Mouse (Mus musculus): ENCODE results near the gene Gpi1. TPM values are rescaled to one million over a fixed set of nuclear protein-coding genes. Genes with fewer than 3 reads are reported as not detected.
A peak's percentile ranks its signal among the peaks of the same experiment; 100 is the strongest.

Gene Gpi1
- polyA plus RNA-seq, 1 experiment from 2014 or later = 845 TPM

- POLR2A ChIA-PET = interaction anchor here (0.7 to 1.7 kb wide), 2 partner anchors 9 to 10 kb away, joined by 3 to 6 read pairs; no protein-coding TSS in a partner anchor
- H3K27me3 ChIP-seq = no peaks in the 10 kb centered on the region
- TF ChIP-seq CTCF (IDR thresholded peaks at IDR 0.05) = no peak
- CTCF ChIA-PET = interaction anchor here (0.5 to 5.8 kb wide), 3 partner anchors 9 to 97 kb away, joined by 3 to 52 read pairs (median 5); no protein-coding TSS in a partner anchor
- no peak for DNase-seq (ENCODE audit: low read depth, low spot score)
- in situ Hi-C loops (cut with MboI; ENCODE audit: low pct_unique_long_range_greater_than_20kb) = loop anchor here (25.0 kb wide), 1 partner anchor 406 kb away; the partner anchor contains the start of gene Kctd15
- no peak for ATAC-seq
Observed at GRCm38 (mm10) chr7:34255916-34256315, 25.8 kb upstream of the Gpi1 start.

GRCm38 (mm10) chr7:34255137-34255536 is 25.0 kb upstream of the Gpi1 start:
- CTCF ChIA-PET = interaction anchor here (1.5 to 5.8 kb wide), 2 partner anchors 10 to 33 kb away, joined by 5 to 52 read pairs; no protein-coding TSS in a partner anchor
- no peak for TF ChIP-seq CTCF (IDR thresholded peaks at IDR 0.05)
- ATAC-seq = no peak

GRCm38 (mm10) chr7:34252030-34252429 is 21.9 kb upstream of the Gpi1 start:
- H3K27me3 ChIP-seq = no peaks in the 10 kb centered on the region
- DNase-seq (ENCODE audit: low read depth, low spot score) (no peak), ATAC-seq (no peak)
- CTCF ChIA-PET = interaction anchor here (0.9 to 5.8 kb wide), 4 partner anchors 13 to 100 kb away, joined by 3 to 52 read pairs (median 6); no protein-coding TSS in a partner anchor
- in situ Hi-C loops (cut with MboI; ENCODE audit: low pct_unique_long_range_greater_than_20kb) = loop anchor here (5.0 to 25.0 kb wide), 2 partner anchors 100 to 410 kb away; partner anchors contain the start of gene Kctd15
- TF ChIP-seq CTCF (IDR thresholded peaks at IDR 0.05) = peak; percentile 54
- POLR2A ChIA-PET = no interaction called here

More at GRCm38 (mm10) chr7:34255137-34255536, 25.0 kb upstream of the Gpi1 start:
- DNase-seq (ENCODE audit: low read depth, low spot score) = no peak
- in situ Hi-C loops (cut with MboI; ENCODE audit: low pct_unique_long_range_greater_than_20kb) = loop anchor here (25.0 kb wide), 1 partner anchor 407 kb away; the partner anchor contains the start of gene Kctd15
- H3K27me3 ChIP-seq = no peaks in the 10 kb centered on the region
- POLR2A ChIA-PET = interaction anchor here (1.7 kb wide), 1 partner anchor 11 kb away, joined by 6 read pairs; no protein-coding TSS in a partner anchor

GRCm38 (mm10) chr7:34250738-34251137 is 20.6 kb upstream of the Gpi1 start, which contains the start of gene Gm6096:
TSS of gene Gm6096 (plus strand) at chr7:34251038.
- no peak for ATAC-seq
- no peak for DNase-seq (ENCODE audit: low read depth, low spot score)
- ChIA-PET CTCF (no interaction called here), POLR2A (interaction anchor here (0.7 kb wide), 1 partner anchor 178 kb away, joined by 3 read pairs; no protein-coding TSS in a partner anchor)
- TF ChIP-seq CTCF (IDR thresholded peaks at IDR 0.05) = peak; percentile 11
- no peaks in the 10 kb centered on the region for H3K27me3 ChIP-seq
- in situ Hi-C loops (cut with MboI; ENCODE audit: low pct_unique_long_range_greater_than_20kb) = loop anchor here (5.0 to 25.0 kb wide), 2 partner anchors 102 to 412 kb away; partner anchors contain the start of gene Kctd15

GRCm38 (mm10) chr7:34246870-34247499 is 16.8 kb upstream of the Gpi1 start:
- ChIA-PET CTCF (interaction anchor here (1.0 kb wide), 1 partner anchor 11 kb away, joined by 3 read pairs; no protein-coding TSS in a partner anchor), POLR2A (interaction anchor here (1.3 kb wide), 1 partner anchor 9 kb away, joined by 3 read pairs; no protein-coding TSS in a partner anchor)
- DNase-seq (ENCODE audit: low read depth, low spot score) (no peak), ATAC-seq (no peak)
- TF ChIP-seq CTCF (IDR thresholded peaks at IDR 0.05) = no peak
- no peaks in the 10 kb centered on the region for H3K27me3 ChIP-seq
- in situ Hi-C loops (cut with MboI; ENCODE audit: low pct_unique_long_range_greater_than_20kb) = no loop called here

GRCm38 (mm10) chr7:34242176-34242575 is 12.0 kb upstream of the Gpi1 start:
- POLR2A ChIA-PET = no interaction called here
- ATAC-seq (no peak), DNase-seq (ENCODE audit: low read depth, low spot score) (no peak)
- in situ Hi-C loops (cut with MboI; ENCODE audit: low pct_unique_long_range_greater_than_20kb) = no loop called here
- TF ChIP-seq CTCF (IDR thresholded peaks at IDR 0.05) = no peak
- no peaks in the 10 kb centered on the region for H3K27me3 ChIP-seq
- CTCF ChIA-PET = no interaction called here

- no peaks in the 10 kb centered on the region for H3K27me3 ChIP-seq
- in situ Hi-C loops (cut with MboI; ENCODE audit: low pct_unique_long_range_greater_than_20kb) = no loop called here
- DNase-seq (ENCODE audit: low read depth, low spot score) (no peak), ATAC-seq (no peak)
- ChIA-PET POLR2A (no interaction called here), CTCF (interaction anchor here (1.4 kb wide), 1 partner anchor 11 kb away, joined by 4 read pairs; no protein-coding TSS in a partner anchor)
- no peak for TF ChIP-seq CTCF (IDR thresholded peaks at IDR 0.05)
Observed at GRCm38 (mm10) chr7:34238086-34238485, 8.0 kb upstream of the Gpi1 start.

GRCm38 (mm10) chr7:34235602-34236001 is 5.5 kb upstream of the Gpi1 start:
- no peak for ATAC-seq

GRCm38 (mm10) chr7:34234610-34235561 is 4.8 kb upstream of the Gpi1 start:
- no peaks in the 10 kb centered on the region for H3K27me3 ChIP-seq
- ATAC-seq (peak; percentile 6), DNase-seq (ENCODE audit: low read depth, low spot score) (no peak)
- TF ChIP-seq CTCF (IDR thresholded peaks at IDR 0.05) = no peak
- POLR2A ChIA-PET = no interaction called here
- CTCF ChIA-PET = no interaction called here
- in situ Hi-C loops (cut with MboI; ENCODE audit: low pct_unique_long_range_greater_than_20kb) = no loop called here

More at GRCm38 (mm10) chr7:34235602-34236001, 5.5 kb upstream of the Gpi1 start:
- no peak for TF ChIP-seq CTCF (IDR thresholded peaks at IDR 0.05)
- DNase-seq (ENCODE audit: low read depth, low spot score) = no peak
- in situ Hi-C loops (cut with MboI; ENCODE audit: low pct_unique_long_range_greater_than_20kb) = no loop called here
- H3K27me3 ChIP-seq = no peaks in the 10 kb centered on the region
- ChIA-PET POLR2A (no interaction called here), CTCF (no interaction called here)

GRCm38 (mm10) chr7:34233909-34234609 is 3.9 kb upstream of the Gpi1 start:
- ChIA-PET CTCF (no interaction called here), POLR2A (no interaction called here)
- ATAC-seq = peak; percentile 77
- in situ Hi-C loops (cut with MboI; ENCODE audit: low pct_unique_long_range_greater_than_20kb) = no loop called here
- peak; percentile 73 for DNase-seq (ENCODE audit: low read depth, low spot score)
- H3K27me3 ChIP-seq = no peaks in the 10 kb centered on the region
- TF ChIP-seq CTCF (IDR thresholded peaks at IDR 0.05) = no peak

All from Patski (cell line).